Mouse (Mus musculus) C2C12 (cell line): Measurements from ENCODE around the gene Kif26a. TPM values are rescaled to one million over a fixed set of nuclear protein-coding genes. Genes with fewer than 3 reads are reported as not detected.

Experiments
- H3K27me3 ChIP-seq: one replicate; pipeline ENCODE4 v1.6.1; 2011; ENCODE audit not compliant: control insufficient read depth, insufficient read depth, insufficient read length
- H3K36me3 ChIP-seq: one replicate; pipeline ENCODE4 v1.6.1; 2011; ENCODE audit not compliant: control insufficient read depth, insufficient read depth
- H3K4me3 ChIP-seq: one replicate; pipeline ENCODE4 v1.5.1; 2011; ENCODE audit warnings: mild to moderate bottlenecking, control low read depth; ENCODE audit not compliant: poor library complexity, insufficient read depth, severe bottlenecking
- H3K79me2 ChIP-seq: one replicate; pipeline ENCODE4 v1.6.1; 2011; ENCODE audit not compliant: control insufficient read depth, insufficient read depth
- H3K79me3 ChIP-seq: one replicate; pipeline ENCODE4 v1.6.1; 2011; ENCODE audit warnings: low read depth, control low read depth
- H3ac ChIP-seq: one replicate; pipeline ENCODE3; 2011; ENCODE audit warnings: low read depth; ENCODE audit not compliant: control insufficient read depth, insufficient read length
- CEBPB ChIP-seq: IDR thresholded peaks from one replicate; pipeline ENCODE4 v1.6.1; 2011; ENCODE audit warnings: low read depth, mild to moderate bottlenecking, control low read depth, moderate library complexity
- CTCF ChIP-seq: IDR thresholded peaks from one replicate; pipeline ENCODE4 v1.5.1; 2011; ENCODE audit not compliant: control insufficient read depth, insufficient read depth, insufficient read length
- FOSL1 ChIP-seq: IDR thresholded peaks from one replicate; pipeline ENCODE4 v1.8.0; 2011; ENCODE audit warnings: mild to moderate bottlenecking, low read length; ENCODE audit not compliant: poor library complexity, insufficient read depth, severe bottlenecking
- MAX ChIP-seq: IDR thresholded peaks from one replicate; pipeline ENCODE4 v1.6.1; 2011; ENCODE audit warnings: mild to moderate bottlenecking, control low read depth
- MYOD1 ChIP-seq: IDR thresholded peaks from one replicate; pipeline ENCODE4 v1.6.1; 2011; ENCODE audit warnings: low read depth; ENCODE audit not compliant: control insufficient read depth, insufficient read length
- MYOG ChIP-seq: IDR thresholded peaks from one replicate; pipeline ENCODE4 v1.6.1; 2011; ENCODE audit not compliant: control insufficient read depth, insufficient read length; ENCODE audit errors: extremely low read depth
- USF1 ChIP-seq: IDR thresholded peaks from one replicate; pipeline ENCODE4 v1.6.1; 2011; ENCODE audit warnings: low read depth, mild to moderate bottlenecking, control low read depth, moderate library complexity
- polyA plus RNA-seq: library from polyadenylated mRNA; unstranded; fragments of >200 nt; fragmentation: generic; extraction: Trizol; gene quantifications from one replicate; pipeline ENCODE4 v1.2.1, GENCODE M21; 2012; ENCODE audit warnings: missing spikeins

The Kif26a gene
- polyA plus RNA-seq, 1 experiment, result not detected

- Histone ChIP-seq H3K79me3 (no peaks in the 10 kb centered on the region), H3K4me3 (no peak overlapping the region), H3ac (no peak overlapping the region), H3K36me3 (no peaks in the 10 kb centered on the region), H3K79me2 (no peaks in the 10 kb centered on the region), H3K27me3 (peaks cover 79% of the 10 kb centered on the region)
- TF ChIP-seq MAX (no peak), CTCF (no peak), MYOG (no peak), USF1 (no peak), FOSL1 (no peak), CEBPB (no peak), MYOD1 (no peak)
These were observed 45.7 kb downstream of the Kif26a start for GRCm38 (mm10) chr12:112191753-112192152.

GRCm38 (mm10) chr12:112195019-112195418 is 49.0 kb downstream of the Kif26a start:
- Histone ChIP-seq H3K4me3 (no peak overlapping the region), H3K79me3 (no peaks in the 10 kb centered on the region), H3ac (no peak overlapping the region), H3K79me2 (no peaks in the 10 kb centered on the region), H3K27me3 (peaks cover 64% of the 10 kb centered on the region), H3K36me3 (no peaks in the 10 kb centered on the region)
- TF ChIP-seq MAX (no peak), MYOG (no peak), FOSL1 (no peak), MYOD1 (no peak), CEBPB (no peak), USF1 (no peak), CTCF (no peak)

- TF ChIP-seq FOSL1, result no peak
- TF ChIP-seq CEBPB, result no peak
- TF ChIP-seq MYOD1, result no peak
- no peak for TF ChIP-seq MAX
- TF ChIP-seq CTCF, result no peak
- TF ChIP-seq MYOG, result no peak
- TF ChIP-seq USF1, result no peak
- Histone ChIP-seq H3K27me3 (peaks cover 64% of the 10 kb centered on the region), H3ac (no peak overlapping the region), H3K4me3 (no peak overlapping the region), H3K79me3 (no peaks in the 10 kb centered on the region), H3K79me2 (no peaks in the 10 kb centered on the region), H3K36me3 (no peaks in the 10 kb centered on the region)
These were observed 50.6 kb downstream of the Kif26a start for GRCm38 (mm10) chr12:112196562-112196961.

- TF ChIP-seq MAX (no peak), CEBPB (no peak), USF1 (no peak), FOSL1 (no peak), CTCF (no peak), MYOG (no peak), MYOD1 (no peak)
- H3K79me3 ChIP-seq, result no peaks in the 10 kb centered on the region
- no peak overlapping the region for H3ac ChIP-seq
- H3K27me3 ChIP-seq, result peaks cover 63% of the 10 kb centered on the region
- no peak overlapping the region for H3K4me3 ChIP-seq
- no peaks in the 10 kb centered on the region for H3K36me3 ChIP-seq
- H3K79me2 ChIP-seq, result no peaks in the 10 kb centered on the region
These were observed 53.4 kb downstream of the Kif26a start for GRCm38 (mm10) chr12:112199363-112199762.

- TF ChIP-seq USF1 (no peak), MAX (no peak), FOSL1 (no peak), CEBPB (no peak), CTCF (no peak)
- H3K79me3 ChIP-seq, result no peaks in the 10 kb centered on the region
- H3K36me3 ChIP-seq, result no peaks in the 10 kb centered on the region
- H3ac ChIP-seq, result no peak overlapping the region
- peaks cover 57% of the 10 kb centered on the region for H3K27me3 ChIP-seq
- no peaks in the 10 kb centered on the region for H3K79me2 ChIP-seq
- no peak overlapping the region for H3K4me3 ChIP-seq
These were observed 54.0 kb downstream of the Kif26a start for GRCm38 (mm10) chr12:112200045-112200444.

- Histone ChIP-seq H3K36me3 (no peaks in the 10 kb centered on the region), H3K79me2 (no peaks in the 10 kb centered on the region), H3K79me3 (no peaks in the 10 kb centered on the region), H3K4me3 (no peak overlapping the region), H3ac (no peak overlapping the region), H3K27me3 (peaks cover 55% of the 10 kb centered on the region)
- TF ChIP-seq CTCF, result no peak
- no peak for TF ChIP-seq MYOG
- no peak for TF ChIP-seq USF1
- no peak for TF ChIP-seq FOSL1
- TF ChIP-seq MYOD1, result no peak
- no peak for TF ChIP-seq CEBPB
- TF ChIP-seq MAX, result no peak
These were observed 61.2 kb downstream of the Kif26a start for GRCm38 (mm10) chr12:112207163-112207562.
